Mouse (Mus musculus) midbrain, embryonic 13.5 days (tissue): ENCODE results near the gene Mixl1. TPM values are rescaled to one million over a fixed set of nuclear protein-coding genes. Genes with fewer than 3 reads are reported as not detected.

Experiments
- ATAC-seq: fragments of 200-750 bp; cut with Nextera tagmentation; 2 replicates; pipeline ENCODE4 v1.8.0; 2017; ENCODE audit warnings: mild to moderate bottlenecking, moderate TSS enrichment, moderate library complexity
- H3K27ac ChIP-seq: fragments of 300-500 bp; sonication (generic); 2 replicates; pipeline ENCODE4 v1.5.1; 2015; ENCODE audit warnings: inconsistent platforms, mild to moderate bottlenecking, moderate library complexity
- H3K27me3 ChIP-seq: fragments of 300-500 bp; sonication (generic); 2 replicates; pipeline ENCODE4 v1.6.1; 2015; ENCODE audit warnings: mild to moderate bottlenecking, inconsistent platforms
- H3K36me3 ChIP-seq: fragments of 300-500 bp; sonication (generic); 2 replicates; pipeline ENCODE4 v1.6.1; 2015; ENCODE audit warnings: mild to moderate bottlenecking, inconsistent platforms
- H3K4me1 ChIP-seq: fragments of 300-500 bp; sonication (generic); replicated peaks from 2 replicates; pipeline ENCODE4 v1.6.1; 2015; ENCODE audit warnings: inconsistent platforms
- H3K4me2 ChIP-seq: fragments of 300-500 bp; sonication (generic); replicated peaks from 2 replicates; pipeline ENCODE4 v1.6.1; 2015; ENCODE audit warnings: moderate library complexity, mild to moderate bottlenecking, inconsistent platforms
- H3K4me3 ChIP-seq: fragments of 300-500 bp; sonication (generic); replicated peaks from 2 replicates; pipeline ENCODE4 v1.5.1; 2015; ENCODE audit warnings: mild to moderate bottlenecking, inconsistent platforms
- H3K9ac ChIP-seq: fragments of 300-500 bp; sonication (generic); replicated peaks from 2 replicates; pipeline ENCODE4 v1.6.1; 2015; ENCODE audit warnings: mild to moderate bottlenecking, inconsistent platforms
- H3K9me3 ChIP-seq: fragments of 300-500 bp; sonication (generic); 2 replicates; pipeline ENCODE4 v1.6.1; 2016; ENCODE audit warnings: mild to moderate bottlenecking, inconsistent platforms
- WGBS: fragments of 180-500 bp; shearing (Covaris S2); methylation state at CpG from one replicate; pipeline ENCODE4 v1.1.7; 2015; 5-methylcytosine and 5-hydroxymethylcytosine counted together
- polyA plus RNA-seq: library from polyadenylated mRNA; unstranded; fragments of >200 nt; fragmentation: Nextera tagmentation; extraction: Ambion mirVana; gene quantifications from 2 replicates; pipeline ENCODE4 v1.2.1, GENCODE M21; 2015

Mixl1 gene
- polyA plus RNA-seq: not detected in 2 replicates

GRCm38 (mm10) chr1:180696626-180697352 is at the start of gene Mixl1:
Gene Mixl1, minus strand, starts transcription at chr1:180697034.
- peak; percentile 53; the same call in 1 of the 2 replicates for ATAC-seq
- peaks cover 2% of the 10 kb centered on the region; the same call in 1 of the 2 replicates for H3K36me3 ChIP-seq
- peaks cover 52% of the 10 kb centered on the region for H3K27me3 ChIP-seq
- H3K27ac ChIP-seq: no peak within 1 kb of the TSS
- 1% methylated on average over 62 of the region's 79 CpGs for WGBS
- no peaks in the 10 kb centered on the region for H3K9me3 ChIP-seq
- H3K4me3 ChIP-seq: peak within 1 kb of the TSS; percentile 41
- H3K4me1 ChIP-seq: peaks cover 9% of the 10 kb centered on the region
- peak within 1 kb of the TSS; percentile 44; the same call in 1 of the 2 replicates for H3K9ac ChIP-seq
- peak within 1 kb of the TSS; percentile 61 for H3K4me2 ChIP-seq

- no peak overlapping the region for H3K4me3 ChIP-seq
- ATAC-seq: no peak
- no peak overlapping the region for H3K9ac ChIP-seq
- no peak overlapping the region for H3K27ac ChIP-seq
- H3K4me2 ChIP-seq: no peak overlapping the region
- peaks cover 33% of the 10 kb centered on the region for H3K4me1 ChIP-seq
- no peaks in the 10 kb centered on the region for H3K9me3 ChIP-seq
- WGBS: 93% methylated on average over 3 of the region's 3 CpGs
- H3K27me3 ChIP-seq: no peaks in the 10 kb centered on the region
- H3K36me3 ChIP-seq: peaks cover under 1% of the 10 kb centered on the region
These were observed 32.4 kb upstream of the Mixl1 start for GRCm38 (mm10) chr1:180729231-180729630.

GRCm38 (mm10) chr1:180726183-180726582 is 29.3 kb upstream of the Mixl1 start:
- H3K4me2 ChIP-seq: peak overlapping the region; percentile 85
- no peaks in the 10 kb centered on the region; the same call in 1 of the 2 replicates for H3K27me3 ChIP-seq
- H3K9me3 ChIP-seq: no peaks in the 10 kb centered on the region
- H3K4me1 ChIP-seq: peaks cover 33% of the 10 kb centered on the region
- no peak; the same call in 1 of the 2 replicates for ATAC-seq
- peak overlapping the region; percentile 99 for H3K4me3 ChIP-seq
- H3K27ac ChIP-seq: peak overlapping the region; percentile 91
- H3K36me3 ChIP-seq: no peaks in the 10 kb centered on the region
- 0% methylated on average over 32 of the region's 42 CpGs for WGBS
- H3K9ac ChIP-seq: peak overlapping the region; percentile 98

GRCm38 (mm10) chr1:180725704-180726179 is 28.9 kb upstream of the Mixl1 start, which contains the start of gene Acbd3:
Gene Acbd3, plus strand, starts transcription at chr1:180726043.
- Histone ChIP-seq H3K4me2 (peak within 1 kb of the TSS; percentile 85), H3K27ac (peak within 1 kb of the TSS; percentile 91), H3K27me3 (no peaks in the 10 kb centered on the region; the same call in 1 of the 2 replicates), H3K4me1 (peaks cover 33% of the 10 kb centered on the region), H3K4me3 (peak within 1 kb of the TSS; percentile 99), H3K36me3 (no peaks in the 10 kb centered on the region), H3K9me3 (no peaks in the 10 kb centered on the region), H3K9ac (peak within 1 kb of the TSS; percentile 98)
- peak; percentile 97 for ATAC-seq
- WGBS: under 1% methylated on average over 51 of the region's 52 CpGs

GRCm38 (mm10) chr1:180723701-180724238 is 26.9 kb upstream of the Mixl1 start:
- Histone ChIP-seq H3K27me3 (no peaks in the 10 kb centered on the region; the same call in 1 of the 2 replicates), H3K9ac (no peak overlapping the region), H3K4me2 (no peak overlapping the region), H3K4me3 (no peak overlapping the region), H3K9me3 (no peaks in the 10 kb centered on the region), H3K4me1 (peaks cover 29% of the 10 kb centered on the region), H3K36me3 (no peaks in the 10 kb centered on the region), H3K27ac (no peak overlapping the region)
- ATAC-seq: no peak
- WGBS: 76% methylated on average over 1 of the region's 1 CpGs

- no peaks in the 10 kb centered on the region; the same call in 1 of the 2 replicates for H3K27me3 ChIP-seq
- 76% methylated on average over 1 of the region's 1 CpGs for WGBS
- H3K4me2 ChIP-seq: no peak overlapping the region
- no peak for ATAC-seq
- H3K9ac ChIP-seq: no peak overlapping the region
- H3K4me3 ChIP-seq: no peak overlapping the region
- H3K9me3 ChIP-seq: no peaks in the 10 kb centered on the region
- no peak overlapping the region for H3K27ac ChIP-seq
- no peaks in the 10 kb centered on the region for H3K36me3 ChIP-seq
- peaks cover 20% of the 10 kb centered on the region for H3K4me1 ChIP-seq
These were observed 25.8 kb upstream of the Mixl1 start for GRCm38 (mm10) chr1:180722608-180723007.

- H3K4me1 ChIP-seq: peaks cover 5% of the 10 kb centered on the region
- no peak overlapping the region for H3K4me3 ChIP-seq
- no peaks in the 10 kb centered on the region for H3K9me3 ChIP-seq
- no peak overlapping the region for H3K4me2 ChIP-seq
- H3K36me3 ChIP-seq: no peaks in the 10 kb centered on the region
- no peak overlapping the region for H3K27ac ChIP-seq
- ATAC-seq: peak; percentile 50
- no peaks in the 10 kb centered on the region; the same call in 1 of the 2 replicates for H3K27me3 ChIP-seq
- WGBS: 42% methylated on average over 5 of the region's 5 CpGs
- H3K9ac ChIP-seq: no peak overlapping the region
These were observed 23.3 kb upstream of the Mixl1 start for GRCm38 (mm10) chr1:180719951-180720689.

GRCm38 (mm10) chr1:180719483-180719882 is 22.6 kb upstream of the Mixl1 start:
- Histone ChIP-seq H3K9me3 (no peaks in the 10 kb centered on the region), H3K27ac (no peak overlapping the region), H3K4me3 (no peak overlapping the region), H3K4me1 (no peaks in the 10 kb centered on the region), H3K27me3 (no peaks in the 10 kb centered on the region; the same call in 1 of the 2 replicates), H3K36me3 (no peaks in the 10 kb centered on the region), H3K9ac (no peak overlapping the region), H3K4me2 (no peak overlapping the region)
- WGBS: 85% methylated on average over 6 of the region's 6 CpGs
- ATAC-seq: no peak

GRCm38 (mm10) chr1:180718756-180719155 is 21.9 kb upstream of the Mixl1 start:
- Histone ChIP-seq H3K27ac (no peak overlapping the region), H3K9me3 (no peaks in the 10 kb centered on the region), H3K4me2 (no peak overlapping the region), H3K9ac (no peak overlapping the region), H3K4me3 (no peak overlapping the region), H3K27me3 (no peaks in the 10 kb centered on the region; the same call in 1 of the 2 replicates), H3K36me3 (no peaks in the 10 kb centered on the region), H3K4me1 (no peaks in the 10 kb centered on the region)
- WGBS: 80% methylated on average over 5 of the region's 5 CpGs
- ATAC-seq: no peak

- H3K4me1 ChIP-seq: no peaks in the 10 kb centered on the region
- no peaks in the 10 kb centered on the region for H3K36me3 ChIP-seq
- no peak for ATAC-seq
- no peak overlapping the region for H3K9ac ChIP-seq
- H3K4me2 ChIP-seq: no peak overlapping the region
- no peak overlapping the region for H3K27ac ChIP-seq
- 77% methylated on average over 14 of the region's 14 CpGs for WGBS
- no peak overlapping the region for H3K4me3 ChIP-seq
- H3K9me3 ChIP-seq: no peaks in the 10 kb centered on the region
- H3K27me3 ChIP-seq: no peaks in the 10 kb centered on the region
These were observed 12.3 kb upstream of the Mixl1 start for GRCm38 (mm10) chr1:180708935-180709776.

- H3K9ac ChIP-seq: no peak overlapping the region
- 91% methylated on average over 3 of the region's 3 CpGs for WGBS
- no peak overlapping the region for H3K4me3 ChIP-seq
- H3K36me3 ChIP-seq: no peaks in the 10 kb centered on the region
- ATAC-seq: no peak
- H3K4me2 ChIP-seq: no peak overlapping the region
- H3K4me1 ChIP-seq: no peaks in the 10 kb centered on the region
- no peak overlapping the region for H3K27ac ChIP-seq
- no peaks in the 10 kb centered on the region for H3K27me3 ChIP-seq
- no peaks in the 10 kb centered on the region for H3K9me3 ChIP-seq
These were observed 11.0 kb upstream of the Mixl1 start for GRCm38 (mm10) chr1:180707813-180708212.
